Mouse (Mus musculus) liver, adult 2 months (tissue): Measurements from ENCODE around the gene Tcl1b1.

Experiments
- CTCF ChIP-seq: fragments of 200-500 bp; IDR thresholded peaks from 2 replicates; pipeline ENCODE4 v1.5.1; 2011; ENCODE audit warnings: low read depth, low read length, control low read depth
- POLR2A ChIP-seq: fragments of 200-500 bp; IDR thresholded peaks from 2 replicates; pipeline ENCODE4 v1.6.1; 2011; ENCODE audit warnings: low read length, control low read depth; ENCODE audit not compliant: insufficient read depth; ENCODE audit errors: extremely low read depth

GRCm38 (mm10) chr12:105112321-105112988 is 47.0 kb upstream of the Tcl1b1 start:
- TF ChIP-seq POLR2A (no peak), CTCF (no peak)
